Mouse (Mus musculus): ENCODE results near the gene Ube2l6.

DNA sequence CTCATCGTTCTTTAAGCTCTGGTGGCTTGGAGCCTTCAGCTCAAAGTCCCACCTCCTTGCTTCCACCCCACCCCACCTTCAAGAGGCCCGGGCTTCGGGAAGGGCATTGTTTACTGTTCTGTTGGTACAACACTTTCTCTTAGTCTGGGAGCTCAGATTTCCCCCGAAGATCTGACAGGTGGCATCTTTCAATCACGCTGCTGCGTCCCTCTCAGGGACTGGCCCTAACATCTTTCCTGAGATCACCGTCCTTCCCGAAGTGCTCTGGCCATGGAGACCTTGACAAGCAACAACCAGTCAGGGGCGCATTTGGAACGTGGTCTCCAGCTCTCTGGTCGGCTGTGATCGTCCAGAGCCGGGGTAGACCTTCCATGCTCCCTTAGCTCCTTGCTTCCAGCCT lies 23.9 kb downstream of the Ube2l6 start, which contains the start of gene Smtnl1:
- TF ChIP-seq CTCF (IDR thresholded peaks at IDR 0.05; ENCODE audit: low read depth) (no peak), EP300 (optimal IDR thresholded peaks at IDR 0.05) (no peak)

Measured in stomach, postnatal 0 days (tissue).